Mouse (Mus musculus): ENCODE measurements around the gene Meis2.

DNA sequence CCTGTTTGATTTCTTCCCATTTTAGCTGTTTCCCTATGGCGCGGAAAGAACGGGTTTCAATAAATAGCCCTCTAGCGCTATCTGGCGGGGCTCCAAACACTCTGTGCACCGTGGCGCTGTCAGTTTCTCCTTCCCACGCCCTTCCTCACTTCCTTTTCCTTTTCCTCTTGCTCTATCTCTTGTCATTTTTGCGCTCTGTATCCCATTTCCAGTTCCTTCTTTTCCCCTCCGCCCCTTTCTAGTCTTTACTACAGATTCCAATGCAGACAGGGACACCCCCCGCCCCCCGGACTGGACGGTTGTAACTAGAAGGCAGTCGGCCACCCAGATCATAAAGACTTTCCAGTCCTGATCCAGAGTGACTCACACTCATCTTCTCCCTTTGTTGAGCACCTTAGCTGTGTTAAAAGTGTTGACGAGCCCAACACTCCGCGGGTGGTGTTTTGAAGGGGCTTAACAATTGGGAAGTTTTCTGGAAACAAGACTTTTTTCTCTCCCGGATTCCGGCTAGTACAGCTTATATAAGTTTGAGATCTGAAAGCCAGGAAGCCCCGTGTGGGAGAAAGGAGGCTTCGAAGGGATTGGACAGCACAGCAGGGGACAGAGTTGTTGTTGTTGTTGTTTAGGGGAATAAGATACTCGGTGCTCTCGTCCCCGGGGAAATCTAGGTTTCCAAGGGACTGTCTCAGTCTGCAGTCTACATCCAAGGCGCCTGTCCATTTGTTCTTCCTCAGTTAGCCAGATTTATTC, 6.1 kb upstream of the Meis2 start:
- TF ChIP-seq CTCF (IDR thresholded peaks at IDR 0.05; ENCODE audit: low read depth) (peak; percentile 59), EP300 (IDR thresholded peaks at IDR 0.05; ENCODE audit: low read depth) (no peak)

All from liver, embryonic 14.5 days (tissue).